Mouse (Mus musculus): ENCODE results near the gene Mmachc.

Mmachc gene

DNA sequence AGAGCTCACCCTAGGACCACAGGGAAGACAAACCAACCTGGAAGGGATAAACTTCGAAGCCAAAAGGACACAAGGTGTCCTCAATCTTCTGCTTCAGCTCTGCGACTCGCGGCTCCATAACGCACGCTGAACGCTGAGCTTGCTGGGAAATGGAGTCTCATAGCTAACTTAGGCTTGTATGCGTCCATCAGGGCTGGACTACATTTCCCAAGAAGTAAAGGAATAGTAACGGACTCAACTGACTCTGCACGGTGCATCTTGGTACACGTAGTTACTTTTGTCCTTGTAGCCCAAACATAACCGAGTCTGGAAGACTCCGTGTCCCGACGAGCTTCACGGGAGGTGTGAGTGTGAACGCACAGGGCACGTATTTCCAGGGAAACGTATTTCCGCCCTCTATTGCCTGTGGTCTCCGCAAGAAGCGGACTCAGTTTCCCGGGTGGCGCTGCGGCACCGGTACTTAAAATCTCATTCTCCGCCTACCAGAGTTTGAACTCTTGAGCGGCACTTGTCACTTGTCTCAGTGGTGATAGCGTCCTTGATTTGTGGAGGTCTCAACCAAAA, at the start of gene Mmachc, which contains the start of gene Ccdc163:
Gene Mmachc (minus strand): TSS at position 206 of the 564 bp plus-strand sequence.
Gene Ccdc163 (plus strand): TSS at position 309 of the 564 bp plus-strand sequence.
- DNase-seq (ENCODE audit: low read depth, low spot score), result peak; percentile 97

DNA sequence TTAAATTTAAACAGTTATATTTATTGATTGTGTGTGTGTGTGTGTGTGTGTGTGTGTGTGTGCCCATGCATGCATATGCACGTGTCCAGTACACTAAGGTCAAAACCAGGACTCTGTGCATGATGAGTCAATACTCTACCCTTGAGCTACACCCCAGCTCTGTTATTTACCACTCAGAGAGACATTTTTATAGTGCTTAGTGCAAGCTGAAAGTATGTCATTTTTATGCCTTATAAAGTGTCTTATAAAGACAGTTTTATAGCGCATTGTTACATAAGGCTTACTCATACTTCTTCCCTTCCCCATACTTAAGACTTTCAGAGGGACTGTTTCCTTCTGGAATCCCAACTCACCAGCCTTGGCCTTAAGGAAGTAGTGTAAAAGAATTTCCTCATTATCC, 41.5 kb upstream of the Mmachc start:
- no peak for DNase-seq (ENCODE audit: low read depth, low spot score)

- no peak for DNase-seq (ENCODE audit: low read depth, low spot score)
Measured at GRCm38 (mm10) chr4:116738972-116739751, 31.0 kb upstream of the Mmachc start.

DNA sequence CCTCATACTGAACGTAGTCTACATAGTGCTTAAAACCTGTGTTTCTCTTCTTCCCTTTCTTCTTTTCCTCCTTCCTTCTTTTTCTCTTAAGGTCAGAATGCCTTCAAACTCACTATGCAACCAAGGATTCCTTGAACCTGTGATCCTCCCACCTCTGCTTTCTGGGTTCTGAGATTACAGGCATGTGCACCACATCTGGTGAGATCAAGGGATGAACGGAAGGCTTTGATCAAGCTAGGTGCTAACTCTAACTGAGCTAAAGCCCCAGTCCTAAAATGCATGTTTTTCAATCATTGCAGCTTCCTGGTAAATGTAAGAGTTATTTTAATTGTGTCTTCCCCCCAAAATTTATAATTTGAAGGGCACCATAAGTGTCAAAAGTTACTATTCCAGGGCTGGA, 26.8 kb upstream of the Mmachc start:
- DNase-seq (ENCODE audit: low read depth, low spot score), result no peak

GRCm38 (mm10) chr4:116732355-116732754, 24.1 kb upstream of the Mmachc start:
- DNase-seq (ENCODE audit: low read depth, low spot score), result no peak

GRCm38 (mm10) chr4:116731077-116731476, 22.9 kb upstream of the Mmachc start:
- no peak for DNase-seq (ENCODE audit: low read depth, low spot score)

- no peak for DNase-seq (ENCODE audit: low read depth, low spot score)
Measured at GRCm38 (mm10) chr4:116729532-116729931, 21.3 kb upstream of the Mmachc start.

DNA sequence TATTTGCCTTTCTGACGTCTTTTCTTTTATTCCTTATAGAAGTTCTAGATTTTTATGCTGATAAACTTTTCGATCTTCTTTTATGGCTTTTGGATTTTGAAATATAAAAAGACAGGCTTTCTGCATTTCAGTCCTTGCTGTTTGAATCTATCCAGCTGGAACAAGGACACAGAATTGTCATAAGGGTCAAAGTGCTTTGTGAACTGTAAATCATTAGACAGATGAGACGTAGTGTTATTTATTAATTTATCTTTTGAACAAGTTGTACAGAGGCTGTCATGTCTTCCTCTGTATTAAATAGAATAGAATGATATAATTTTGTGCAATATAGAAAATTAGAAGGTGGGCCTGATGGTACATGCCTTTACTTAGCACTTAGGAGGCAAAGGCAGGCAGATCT, 19.2 kb upstream of the Mmachc start:
- DNase-seq (ENCODE audit: low read depth, low spot score), result no peak

- no peak for DNase-seq (ENCODE audit: low read depth, low spot score)
Measured at GRCm38 (mm10) chr4:116725444-116725843, 17.2 kb upstream of the Mmachc start.

DNA sequence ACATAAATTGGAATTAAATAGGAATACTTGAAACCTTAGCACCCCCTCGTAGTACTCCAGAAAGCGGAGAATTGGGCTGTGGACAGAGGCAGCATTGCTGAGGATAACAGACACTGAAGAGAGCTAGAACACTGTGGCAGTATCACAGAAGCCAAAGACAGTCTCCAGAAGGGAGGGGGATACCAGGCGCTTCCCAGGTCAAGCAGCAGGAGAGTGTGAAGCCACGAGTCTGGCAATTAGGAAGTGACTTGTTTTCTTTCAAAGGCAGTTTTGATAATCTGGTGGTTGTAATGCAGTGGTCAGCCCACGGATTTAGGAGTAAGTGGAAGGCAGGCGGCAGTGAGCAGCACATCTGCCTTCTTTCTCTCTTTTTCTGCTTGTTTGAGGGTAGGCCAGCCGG, 14.0 kb upstream of the Mmachc start:
- no peak for DNase-seq (ENCODE audit: low read depth, low spot score)

- no peak for DNase-seq (ENCODE audit: low read depth, low spot score)
Measured at GRCm38 (mm10) chr4:116721098-116721628, 13.0 kb upstream of the Mmachc start.

- peak; percentile 96 for DNase-seq (ENCODE audit: low read depth, low spot score)
Measured at GRCm38 (mm10) chr4:116720343-116721097, 12.3 kb upstream of the Mmachc start, which contains the start of gene Tesk2. Tesk2 (plus strand) TSS chr4:116720948.

DNA sequence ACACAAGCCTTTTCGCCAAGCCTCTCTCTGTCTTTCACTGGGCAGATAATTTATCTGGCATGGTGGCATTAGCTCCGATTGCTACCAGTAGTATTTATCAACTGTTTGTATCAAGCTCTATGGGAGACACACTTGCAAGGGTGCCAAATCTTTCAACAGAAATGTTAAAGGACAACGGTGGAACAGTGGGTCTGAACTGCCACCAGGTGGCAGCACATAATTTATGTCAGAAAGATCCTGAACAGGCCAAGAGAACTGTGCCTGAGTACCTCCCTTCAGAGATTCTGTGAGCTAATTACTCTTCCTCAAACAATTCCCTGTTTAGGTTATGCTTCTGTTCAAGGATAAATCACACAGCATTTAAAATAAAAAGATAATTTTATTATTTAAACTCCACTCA, 11.2 kb upstream of the Mmachc start:
- peak; percentile 66 for DNase-seq (ENCODE audit: low read depth, low spot score)

DNA sequence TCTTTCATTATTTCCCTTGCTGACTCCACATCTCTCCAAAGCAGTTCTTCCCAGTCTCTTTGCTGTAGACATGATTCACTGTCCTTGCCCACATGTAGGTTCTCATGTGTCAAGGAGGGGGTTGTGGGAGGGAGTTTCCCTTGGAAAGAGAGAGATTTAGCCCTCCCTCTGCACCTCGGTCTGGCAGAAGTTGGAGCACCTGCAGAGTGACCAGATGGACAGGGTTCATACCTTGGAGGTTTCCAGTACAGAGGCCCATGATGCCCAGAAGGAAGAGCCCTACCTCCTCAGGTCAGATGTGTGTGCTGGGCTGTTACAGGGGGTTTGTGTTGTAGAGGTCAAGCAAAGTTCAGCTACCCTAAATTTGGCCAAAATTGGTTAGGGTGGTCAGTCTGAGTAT, 4.3 kb upstream of the Mmachc start:
- no peak for DNase-seq (ENCODE audit: low read depth, low spot score)

DNA sequence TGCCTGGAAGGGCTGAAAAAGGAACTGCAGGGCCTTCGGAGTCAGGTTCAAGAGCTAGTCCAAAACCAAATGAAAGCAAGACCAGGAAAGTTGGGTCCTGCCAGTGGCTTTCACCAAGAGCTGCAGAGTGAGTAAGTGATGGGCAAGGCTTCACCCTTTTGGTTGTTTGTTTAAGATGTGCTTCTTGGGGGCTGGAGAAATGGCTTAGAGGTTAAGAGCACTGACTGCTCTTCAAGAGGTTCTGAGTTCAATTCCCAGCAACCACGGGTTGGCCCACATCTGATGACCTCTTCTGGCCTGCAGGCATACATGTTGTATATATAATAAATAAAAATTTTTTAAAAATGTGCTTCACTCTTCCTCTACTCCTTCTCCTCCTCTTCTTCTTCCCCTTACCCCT, 1.9 kb upstream of the Mmachc start:
- DNase-seq (ENCODE audit: low read depth, low spot score), result no peak

DNA sequence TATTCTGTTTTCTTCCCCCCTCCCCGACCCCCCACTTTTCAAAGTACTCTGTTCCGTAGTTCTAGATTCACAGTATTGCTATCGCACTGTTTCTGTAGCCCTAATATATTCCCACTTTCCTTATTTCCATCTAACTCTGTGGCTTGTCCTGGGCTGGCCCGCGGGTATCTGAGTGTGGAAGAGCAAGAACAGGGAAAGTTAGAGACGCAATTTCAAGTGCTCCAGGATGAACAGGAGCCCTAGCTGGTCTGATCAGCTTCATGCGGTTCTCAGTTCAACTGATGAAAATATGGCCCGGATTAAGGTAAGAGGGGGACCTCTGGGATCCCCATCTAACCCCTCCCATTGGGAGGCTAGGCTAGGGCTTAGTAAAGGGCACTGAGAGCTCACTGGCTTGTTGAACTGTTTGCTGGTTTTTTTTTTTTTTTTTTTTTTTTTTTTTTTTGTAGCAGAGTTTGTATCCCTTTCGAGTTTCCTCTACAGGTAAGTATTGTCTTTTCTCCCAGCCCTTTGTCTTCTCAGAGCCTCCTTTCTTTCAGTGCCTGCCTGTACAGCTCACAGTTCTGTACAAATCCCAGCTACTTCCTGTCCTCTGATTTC, 685 bp upstream of the Mmachc start:
- no peak for DNase-seq (ENCODE audit: low read depth, low spot score)

GRCm38 (mm10) chr4:116707666-116708065, 540 bp downstream of the Mmachc start:
- DNase-seq (ENCODE audit: low read depth, low spot score), result no peak

GRCm38 (mm10) chr4:116703804-116704203, 4.4 kb downstream of the Mmachc start:
- DNase-seq (ENCODE audit: low read depth, low spot score), result peak; percentile 57

- DNase-seq (ENCODE audit: low read depth, low spot score), result no peak
Measured at GRCm38 (mm10) chr4:116700964-116701363, 7.2 kb downstream of the Mmachc start.

GRCm38 (mm10) chr4:116698693-116699342, 9.4 kb downstream of the Mmachc start:
- DNase-seq (ENCODE audit: low read depth, low spot score), result no peak

DNA sequence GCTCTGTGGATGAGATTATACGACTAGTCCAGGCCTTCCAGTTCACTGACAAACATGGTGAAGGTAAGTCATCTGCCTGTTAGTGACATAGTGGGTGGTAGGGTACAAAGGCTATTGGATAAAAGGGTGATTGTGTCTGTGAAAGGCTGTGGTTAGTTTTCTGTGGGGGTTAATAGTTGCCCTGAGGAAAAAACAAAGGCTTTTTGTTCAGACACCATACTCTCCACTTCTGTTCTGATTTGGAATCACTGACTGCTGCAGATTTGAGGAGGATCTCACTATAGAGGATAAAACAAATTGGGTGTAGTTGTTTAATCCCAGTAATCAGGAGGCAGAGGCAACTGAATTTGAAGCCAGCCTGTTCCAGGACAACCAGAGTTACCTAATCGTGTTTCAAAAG, 14.4 kb downstream of the Mmachc start:
- DNase-seq (ENCODE audit: low read depth, low spot score), result no peak

All from skeletal muscle tissue, adult 2 months (tissue).